Mouse (Mus musculus) E14TG2a.4 (cell line): ENCODE measurements around the gene Nek8.

ENCODE experiments used
- CTCF ChIP-seq: conservative IDR thresholded peaks from 2 replicates; pipeline ENCODE4 v1.5.1; 2014; ENCODE audit warnings: low read length
- NANOG ChIP-seq: IDR thresholded peaks from 2 replicates; pipeline ENCODE4 v1.6.1; 2014; ENCODE audit warnings: borderline replicate concordance, low read length, mixed read lengths
- POU5F1 ChIP-seq: IDR thresholded peaks from 2 replicates; pipeline ENCODE4 v1.6.1; 2014; ENCODE audit warnings: low read length, borderline replicate concordance

DNA sequence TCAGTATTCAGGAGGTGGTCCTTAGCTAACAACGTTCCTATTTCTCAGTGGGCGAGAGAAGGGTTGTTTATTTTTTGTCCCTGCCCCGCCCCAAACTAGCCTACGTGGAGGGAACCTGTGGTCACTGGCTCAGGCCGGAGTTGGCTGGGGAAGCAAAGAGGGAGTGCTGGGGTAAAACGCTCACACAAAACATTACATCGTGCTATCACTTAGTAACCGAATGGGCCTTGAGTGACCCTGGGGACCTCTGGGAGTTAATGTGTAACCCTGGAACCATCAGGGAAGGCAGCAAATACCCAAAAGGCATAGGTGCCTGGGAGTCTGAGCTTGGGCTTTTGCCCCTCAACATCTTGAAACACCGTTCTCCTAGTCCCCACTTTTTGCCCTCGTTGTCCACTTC, 962 bp upstream of the Nek8 start:
- TF ChIP-seq CTCF, result no peak
- no peak for TF ChIP-seq POU5F1
- TF ChIP-seq NANOG, result no peak
